Mouse (Mus musculus): ENCODE data around the gene Gm281. TPM values are rescaled to one million over a fixed set of nuclear protein-coding genes. Genes with fewer than 3 reads are reported as not detected.

Gm281 gene
- polyA plus RNA-seq, 1 experiment from 2014 or later, result not detected

DNA sequence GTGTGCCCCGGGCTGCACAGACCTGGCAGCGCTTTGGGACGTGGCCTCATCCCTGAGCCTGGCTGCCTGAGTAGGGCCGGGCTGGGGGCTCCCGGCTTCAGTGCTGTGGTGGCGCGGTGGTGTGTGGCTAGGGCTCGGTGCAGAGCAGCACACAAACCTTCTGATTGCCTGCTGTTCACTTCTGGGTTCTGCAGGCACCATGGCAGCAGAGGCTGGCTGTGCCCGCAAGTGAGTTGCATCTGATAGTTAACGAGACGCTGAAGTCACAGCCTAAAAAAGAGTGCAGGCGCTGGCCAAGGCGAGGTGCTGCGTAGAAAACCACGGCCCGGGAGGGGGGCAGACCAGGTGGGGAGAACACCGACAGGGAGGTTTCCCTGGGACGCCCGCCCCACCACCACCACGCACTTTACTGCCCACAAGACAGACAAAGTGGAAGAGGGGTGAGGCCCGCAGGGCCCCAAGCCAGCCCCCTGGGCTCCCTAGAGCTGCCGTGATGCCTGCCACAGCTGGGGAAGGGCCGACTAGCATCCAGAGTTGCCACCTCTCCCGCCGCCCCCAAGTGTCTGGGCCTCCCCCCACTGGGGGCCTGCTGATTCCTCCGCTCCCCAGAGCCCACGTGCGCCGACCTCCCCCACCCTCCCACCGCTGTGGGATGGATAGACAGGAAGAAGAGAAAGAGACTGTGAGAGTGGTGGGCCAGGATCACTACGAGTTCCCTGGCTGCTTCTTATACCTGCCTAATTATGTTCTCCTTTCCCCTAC is 19.2 kb upstream of the Gm281 start:
- Histone ChIP-seq H3K27me3 (no peaks in the 10 kb centered on the region), H3K9me3 (replicated peaks) (peaks cover 5% of the 10 kb centered on the region; the same call in 1 of the 2 replicates), H3K4me2 (peak overlapping the region; percentile 57), H3K9ac (peak overlapping the region; percentile 48), H3K4me1 (0 out of 2 replicates have a peak, but pooled peaks cover 4% of the 10 kb centered on the region), H3K4me3 (peak overlapping the region; percentile 30), H3K36me3 (ENCODE audit: poor library complexity, severe bottlenecking) (no peaks in the 10 kb centered on the region), H3K27ac (no peak overlapping the region)
- 31% methylated on average over 29 of the region's 31 CpGs for WGBS
- ATAC-seq, result peak; percentile 78

GRCm38 (mm10) chr14:13917630-13918029 is 3.4 kb upstream of the Gm281 start:
- Histone ChIP-seq H3K9me3 (replicated peaks) (no peaks in the 10 kb centered on the region), H3K36me3 (ENCODE audit: poor library complexity, severe bottlenecking) (no peaks in the 10 kb centered on the region), H3K27ac (no peak overlapping the region), H3K4me2 (no peak overlapping the region), H3K4me3 (no peak overlapping the region), H3K9ac (no peak overlapping the region), H3K4me1 (no peaks in the 10 kb centered on the region), H3K27me3 (no peaks in the 10 kb centered on the region)
- ATAC-seq, result peak; percentile 93
- WGBS, result 34% methylated on average over 3 of the region's 3 CpGs

GRCm38 (mm10) chr14:13917208-13917607 is 2.9 kb upstream of the Gm281 start:
- H3K27me3 ChIP-seq, result no peaks in the 10 kb centered on the region
- 88% methylated on average over 10 of the region's 10 CpGs for WGBS
- 0 out of 2 replicates have a peak, but pooled peaks have one; percentile 31 for ATAC-seq
- no peak overlapping the region for H3K4me3 ChIP-seq
- no peaks in the 10 kb centered on the region for H3K9me3 ChIP-seq (replicated peaks)
- H3K9ac ChIP-seq, result no peak overlapping the region
- H3K4me1 ChIP-seq, result no peaks in the 10 kb centered on the region
- H3K36me3 ChIP-seq (ENCODE audit: poor library complexity, severe bottlenecking), result no peaks in the 10 kb centered on the region
- H3K4me2 ChIP-seq, result no peak overlapping the region
- no peak overlapping the region for H3K27ac ChIP-seq

DNA sequence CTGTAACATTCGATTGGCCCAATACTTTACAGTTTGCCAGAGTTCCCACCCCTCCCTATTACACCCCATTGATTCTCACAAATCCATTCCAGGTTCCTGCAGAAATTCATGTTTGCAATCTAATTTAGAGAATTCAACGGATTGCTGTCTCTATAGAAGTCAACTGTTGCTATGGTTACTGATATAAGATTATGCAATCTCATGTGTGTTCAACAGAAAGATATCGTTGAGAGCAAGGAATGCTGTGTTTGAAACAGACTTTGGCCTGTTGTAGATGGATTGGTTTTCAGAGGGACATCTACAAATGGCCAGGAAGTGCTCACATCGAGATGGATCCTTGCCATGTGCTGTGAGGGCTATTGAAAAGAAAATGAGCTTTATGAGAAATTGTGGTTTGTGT is 929 bp upstream of the Gm281 start:
- Histone ChIP-seq H3K36me3 (ENCODE audit: poor library complexity, severe bottlenecking) (no peaks in the 10 kb centered on the region), H3K27ac (no peak overlapping the region), H3K9me3 (replicated peaks) (no peaks in the 10 kb centered on the region), H3K4me2 (no peak overlapping the region), H3K27me3 (no peaks in the 10 kb centered on the region), H3K4me1 (no peaks in the 10 kb centered on the region), H3K4me3 (no peak overlapping the region), H3K9ac (no peak overlapping the region)
- no peak for ATAC-seq
- 70% methylated on average over 4 of the region's 4 CpGs for WGBS

DNA sequence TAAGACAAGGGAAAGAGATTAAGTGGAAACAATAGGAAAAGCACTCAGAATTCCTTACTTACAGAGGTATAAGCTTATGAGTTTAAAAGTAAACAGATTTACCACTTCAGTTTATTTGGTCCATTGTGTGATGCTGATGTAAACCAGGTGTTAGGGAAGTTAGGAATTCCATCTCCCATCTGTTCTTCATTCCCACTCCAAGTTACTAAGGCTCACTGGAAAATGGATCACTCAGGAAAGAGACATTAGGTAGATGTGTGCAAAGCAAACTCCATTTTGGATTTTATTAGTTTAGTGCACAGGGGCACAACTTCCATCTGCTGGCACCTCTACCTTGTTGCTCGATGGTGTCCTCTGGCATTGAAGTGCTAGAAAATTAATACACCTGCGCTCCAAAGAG is 4.1 kb downstream of the Gm281 start:
- no peaks in the 10 kb centered on the region for H3K4me1 ChIP-seq
- H3K36me3 ChIP-seq (ENCODE audit: poor library complexity, severe bottlenecking), result no peaks in the 10 kb centered on the region
- no peak overlapping the region for H3K4me3 ChIP-seq
- WGBS, result 86% methylated on average over 2 of the region's 2 CpGs
- ATAC-seq, result no peak
- H3K27me3 ChIP-seq, result no peaks in the 10 kb centered on the region
- H3K9me3 ChIP-seq (replicated peaks), result no peaks in the 10 kb centered on the region
- H3K4me2 ChIP-seq, result no peak overlapping the region
- no peak overlapping the region for H3K27ac ChIP-seq
- no peak overlapping the region for H3K9ac ChIP-seq

DNA sequence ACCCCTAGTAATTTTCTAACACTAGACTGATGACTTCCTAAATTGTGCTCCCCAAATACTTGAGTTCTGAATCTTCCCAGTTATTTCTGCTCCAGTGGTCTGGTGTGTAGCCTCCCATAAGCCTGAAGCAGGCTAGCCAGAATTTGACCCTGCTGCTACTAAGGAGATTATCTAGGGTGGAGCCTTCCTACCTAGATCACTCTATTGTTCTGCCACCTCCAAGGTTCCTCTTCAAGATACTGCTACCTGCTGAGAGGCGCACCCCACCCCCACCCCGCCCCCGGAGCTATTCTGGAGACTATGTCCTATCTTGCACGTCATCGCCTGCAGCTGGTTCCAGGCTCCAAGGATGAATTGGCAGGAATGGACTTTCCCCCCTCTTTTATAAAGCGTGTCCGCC is 7.1 kb downstream of the Gm281 start:
- Histone ChIP-seq H3K36me3 (ENCODE audit: poor library complexity, severe bottlenecking) (no peaks in the 10 kb centered on the region), H3K4me3 (no peak overlapping the region), H3K4me2 (no peak overlapping the region), H3K9ac (no peak overlapping the region), H3K4me1 (no peaks in the 10 kb centered on the region), H3K27ac (no peak overlapping the region), H3K9me3 (replicated peaks) (no peaks in the 10 kb centered on the region), H3K27me3 (no peaks in the 10 kb centered on the region)
- ATAC-seq, result no peak
- WGBS, result 88% methylated on average over 7 of the region's 7 CpGs

DNA sequence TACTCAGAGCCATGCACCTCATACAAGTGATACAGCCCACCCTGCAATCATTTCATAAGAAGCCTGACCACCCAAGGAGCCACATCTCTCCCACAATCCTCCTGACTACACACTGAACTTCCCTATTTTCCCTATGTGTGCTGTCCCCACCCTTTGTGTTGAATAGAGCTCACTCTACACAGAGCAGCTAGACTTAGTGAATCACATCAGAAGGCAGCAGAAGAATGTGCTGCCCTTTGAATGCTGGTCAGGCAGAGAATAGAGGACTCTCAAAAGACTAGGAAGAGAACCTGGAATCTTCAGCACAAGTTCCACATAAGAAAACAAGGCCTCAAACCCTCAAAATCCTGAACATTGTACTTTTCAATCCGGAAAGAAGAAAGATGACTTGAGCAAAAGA is 7.8 kb downstream of the Gm281 start:
- Histone ChIP-seq H3K4me3 (no peak overlapping the region), H3K4me2 (no peak overlapping the region), H3K9me3 (replicated peaks) (no peaks in the 10 kb centered on the region), H3K36me3 (ENCODE audit: poor library complexity, severe bottlenecking) (no peaks in the 10 kb centered on the region), H3K27me3 (no peaks in the 10 kb centered on the region), H3K9ac (no peak overlapping the region), H3K4me1 (0 out of 2 replicates have a peak, but pooled peaks cover under 1% of the 10 kb centered on the region), H3K27ac (no peak overlapping the region)
- ATAC-seq, result no peak
- 93% methylated on average over 1 of the region's 1 CpGs for WGBS

GRCm38 (mm10) chr14:13901611-13902067 is 12.6 kb downstream of the Gm281 start:
- 0 out of 2 replicates have a peak, but pooled peaks cover 7% of the 10 kb centered on the region for H3K4me1 ChIP-seq
- H3K27me3 ChIP-seq, result 0 out of 2 replicates have a peak, but pooled peaks cover 8% of the 10 kb centered on the region
- no peak overlapping the region for H3K27ac ChIP-seq
- H3K4me3 ChIP-seq, result peak overlapping the region; percentile 50
- no peaks in the 10 kb centered on the region for H3K9me3 ChIP-seq (replicated peaks)
- ATAC-seq, result peak; percentile 90
- H3K4me2 ChIP-seq, result peak overlapping the region; percentile 74
- 1% methylated on average over 22 of the region's 22 CpGs for WGBS
- no peaks in the 10 kb centered on the region for H3K36me3 ChIP-seq (ENCODE audit: poor library complexity, severe bottlenecking)
- peak overlapping the region; percentile 69 for H3K9ac ChIP-seq

DNA sequence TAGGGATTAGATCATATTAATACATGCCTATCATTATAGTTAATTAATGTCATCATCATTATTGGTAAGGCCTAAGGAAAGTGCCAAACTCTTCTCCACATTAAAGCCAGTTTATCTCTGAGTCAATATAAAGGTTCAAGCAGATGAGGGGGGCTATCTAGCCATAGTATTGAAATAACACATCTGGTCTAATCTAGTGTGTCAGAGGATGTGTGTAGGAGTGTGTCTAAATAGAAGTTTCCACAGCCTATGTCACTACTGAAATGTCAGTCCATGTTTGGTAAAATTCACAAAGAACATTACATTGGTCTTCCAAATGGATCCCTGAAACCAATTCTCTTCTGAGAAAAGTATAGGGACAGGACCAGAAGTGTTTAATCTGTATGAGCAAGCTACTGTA is 19.1 kb downstream of the Gm281 start:
- Histone ChIP-seq H3K9me3 (replicated peaks) (no peaks in the 10 kb centered on the region), H3K36me3 (ENCODE audit: poor library complexity, severe bottlenecking) (no peaks in the 10 kb centered on the region), H3K9ac (no peak overlapping the region)

DNA sequence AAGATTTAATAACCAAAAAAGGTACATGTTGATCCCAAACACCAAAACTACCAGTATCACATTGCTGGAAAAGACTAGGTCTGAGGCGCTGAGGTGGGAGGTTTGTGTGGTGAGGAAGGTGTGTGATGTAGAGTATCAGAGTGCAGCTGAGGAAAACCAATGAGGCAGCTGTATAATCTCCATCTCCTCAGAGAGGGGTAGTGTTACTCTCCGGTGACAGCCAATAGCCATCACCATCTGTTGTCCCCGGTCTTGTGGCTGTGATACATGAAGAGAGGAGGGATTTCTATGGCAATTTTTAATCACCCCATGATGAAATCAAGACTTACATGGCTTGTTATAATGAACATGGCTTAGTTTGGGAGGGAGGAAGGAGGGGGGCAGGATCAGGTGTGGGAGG is 20.5 kb downstream of the Gm281 start:
- no peak for ATAC-seq
- H3K9me3 ChIP-seq (replicated peaks), result no peaks in the 10 kb centered on the region
- 92% methylated on average over 3 of the region's 3 CpGs for WGBS

More for the DNA sequence above, 19.1 kb downstream of the Gm281 start:
- no peak for ATAC-seq
- Histone ChIP-seq H3K27me3 (no peaks in the 10 kb centered on the region), H3K27ac (no peak overlapping the region), H3K4me2 (no peak overlapping the region), H3K4me3 (no peak overlapping the region), H3K4me1 (no peaks in the 10 kb centered on the region)

GRCm38 (mm10) chr14:13861416-13861815 is 52.9 kb downstream of the Gm281 start:
- no peaks in the 10 kb centered on the region for H3K36me3 ChIP-seq (ENCODE audit: poor library complexity, severe bottlenecking)
- no peaks in the 10 kb centered on the region for H3K27me3 ChIP-seq
- no peak overlapping the region for H3K9ac ChIP-seq
- no peak for ATAC-seq
- no peaks in the 10 kb centered on the region for H3K4me1 ChIP-seq
- no peak overlapping the region for H3K27ac ChIP-seq
- no peaks in the 10 kb centered on the region for H3K9me3 ChIP-seq (replicated peaks)
- H3K4me2 ChIP-seq, result no peak overlapping the region
- no peak overlapping the region for H3K4me3 ChIP-seq

More for the DNA sequence above, 20.5 kb downstream of the Gm281 start:
- no peak overlapping the region for H3K4me3 ChIP-seq
- H3K27ac ChIP-seq, result no peak overlapping the region
- H3K4me1 ChIP-seq, result no peaks in the 10 kb centered on the region
- no peak overlapping the region for H3K4me2 ChIP-seq
- no peaks in the 10 kb centered on the region for H3K27me3 ChIP-seq
- no peaks in the 10 kb centered on the region for H3K36me3 ChIP-seq (ENCODE audit: poor library complexity, severe bottlenecking)
- no peak overlapping the region for H3K9ac ChIP-seq

DNA sequence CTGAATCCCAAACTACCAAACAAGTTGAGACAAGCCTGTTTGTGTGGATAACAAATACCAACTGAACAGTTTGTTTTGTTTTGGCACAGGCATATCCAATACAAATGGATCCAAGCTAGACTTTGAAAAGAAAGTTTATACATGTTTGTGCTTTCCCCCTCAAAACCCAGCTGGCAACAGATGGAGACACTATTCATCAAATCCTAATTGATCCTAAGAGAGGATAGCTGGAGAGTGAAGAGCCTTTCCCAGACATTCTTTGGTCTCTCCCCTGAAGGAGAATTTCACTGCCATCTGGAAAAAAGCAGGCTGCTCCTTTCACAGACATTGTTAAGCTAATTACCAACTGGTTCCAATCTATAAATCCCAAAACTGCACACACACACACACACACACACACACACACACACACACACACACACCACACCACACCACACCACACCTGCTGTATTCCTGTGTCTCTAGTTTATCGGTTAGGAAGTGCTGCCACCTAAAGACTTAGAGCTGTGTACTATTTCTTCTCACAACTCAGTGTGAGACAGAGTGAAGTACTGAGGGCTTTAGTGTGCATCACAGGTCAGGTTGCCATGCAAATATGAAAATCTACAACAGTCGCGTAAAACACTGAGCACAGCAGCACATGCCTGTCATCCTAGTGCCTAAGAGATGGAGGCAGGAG is 101.3 kb downstream of the Gm281 start:
- H3K9me3 ChIP-seq (replicated peaks), result no peaks in the 10 kb centered on the region
- no peak overlapping the region for H3K4me3 ChIP-seq
- 84% methylated on average over 3 of the region's 3 CpGs for WGBS
- H3K4me1 ChIP-seq, result no peaks in the 10 kb centered on the region
- ATAC-seq, result peak; percentile 82
- no peaks in the 10 kb centered on the region for H3K27me3 ChIP-seq
- H3K27ac ChIP-seq, result no peak overlapping the region
- H3K36me3 ChIP-seq (ENCODE audit: poor library complexity, severe bottlenecking), result no peaks in the 10 kb centered on the region
- H3K4me2 ChIP-seq, result no peak overlapping the region
- no peak overlapping the region for H3K9ac ChIP-seq

All from forebrain, embryonic 13.5 days (tissue).